Mouse (Mus musculus) limb, embryonic 10.5 days (tissue): Measurements from ENCODE around the gene Mkln1. TPM values are rescaled to one million over a fixed set of nuclear protein-coding genes. Genes with fewer than 3 reads are reported as not detected.

Source experiments
- DNase-seq: peaks from one replicate; pipeline ENCODE4 v3.0.0-alpha.2; 2017; ENCODE audit warnings: low spot score
- H3K27ac ChIP-seq: fragments of 300-500 bp; sonication (generic); 2 replicates; pipeline ENCODE4 v1.5.1; 2016; ENCODE audit warnings: mild to moderate bottlenecking
- H3K27me3 ChIP-seq: fragments of 300-500 bp; sonication (generic); 2 replicates; pipeline ENCODE4 v1.6.1; 2016; ENCODE audit warnings: low read depth, mild to moderate bottlenecking; ENCODE audit not compliant: poor library complexity, severe bottlenecking
- H3K36me3 ChIP-seq: fragments of 300-500 bp; sonication (generic); 2 replicates; pipeline ENCODE4 v1.6.1; 2016; ENCODE audit warnings: mild to moderate bottlenecking, moderate library complexity
- H3K4me1 ChIP-seq: fragments of 300-500 bp; sonication (generic); 2 replicates; pipeline ENCODE4 v1.6.1; 2016
- H3K4me3 ChIP-seq: fragments of 300-500 bp; sonication (generic); 2 replicates; pipeline ENCODE4 v1.5.1; 2016; ENCODE audit warnings: mild to moderate bottlenecking, moderate library complexity
- H3K9me3 ChIP-seq: fragments of 300-500 bp; sonication (generic); replicated peaks from 2 replicates; pipeline ENCODE4 v1.6.1; 2016; ENCODE audit warnings: mild to moderate bottlenecking
- WGBS: fragments of 180-500 bp; shearing (Covaris S2); methylation state at CpG from one replicate; pipeline ENCODE4 v1.1.7; 2016; 5-methylcytosine and 5-hydroxymethylcytosine counted together
- polyA plus RNA-seq: library from polyadenylated mRNA; unstranded; fragments of >200 nt; fragmentation: Nextera tagmentation; extraction: Ambion mirVana; gene quantifications from 2 replicates; pipeline ENCODE4 v1.2.1, GENCODE M21; 2016

The Mkln1 gene
- polyA plus RNA-seq, 1 experiment from 2014 or later = 210 TPM

- no peaks in the 10 kb centered on the region for H3K4me1 ChIP-seq
- 55% methylated on average over 1 of the region's 1 CpGs for WGBS
- no peak overlapping the region for H3K27ac ChIP-seq
- no peak overlapping the region for H3K4me3 ChIP-seq
- no peak for DNase-seq
- no peaks in the 10 kb centered on the region for H3K9me3 ChIP-seq
- no peaks in the 10 kb centered on the region for H3K27me3 ChIP-seq
- no peaks in the 10 kb centered on the region for H3K36me3 ChIP-seq
These were observed 15.8 kb downstream of the Mkln1 start for GRCm38 (mm10) chr6:31414303-31414702.

GRCm38 (mm10) chr6:31425428-31425827 lies 26.9 kb downstream of the Mkln1 start:
- Histone ChIP-seq H3K27ac (no peak overlapping the region), H3K36me3 (peaks cover 43% of the 10 kb centered on the region), H3K9me3 (no peaks in the 10 kb centered on the region), H3K27me3 (no peaks in the 10 kb centered on the region), H3K4me3 (no peak overlapping the region), H3K4me1 (no peaks in the 10 kb centered on the region)
- WGBS = 88% methylated on average over 3 of the region's 3 CpGs
- DNase-seq = no peak

GRCm38 (mm10) chr6:31437264-31437663 lies 38.7 kb downstream of the Mkln1 start:
- no peak for DNase-seq
- Histone ChIP-seq H3K27me3 (no peaks in the 10 kb centered on the region), H3K27ac (no peak overlapping the region), H3K4me1 (no peaks in the 10 kb centered on the region), H3K9me3 (no peaks in the 10 kb centered on the region), H3K36me3 (peaks cover 41% of the 10 kb centered on the region), H3K4me3 (no peak overlapping the region)
- 86% methylated on average over 2 of the region's 2 CpGs for WGBS

GRCm38 (mm10) chr6:31445258-31445657 lies 46.7 kb downstream of the Mkln1 start:
- no peak overlapping the region for H3K27ac ChIP-seq
- 91% methylated on average over 1 of the region's 1 CpGs for WGBS

GRCm38 (mm10) chr6:31453735-31454134 lies 55.2 kb downstream of the Mkln1 start:
- H3K27me3 ChIP-seq = no peaks in the 10 kb centered on the region
- DNase-seq = no peak
- no peaks in the 10 kb centered on the region for H3K4me1 ChIP-seq
- H3K27ac ChIP-seq = no peak overlapping the region
- no peaks in the 10 kb centered on the region for H3K9me3 ChIP-seq
- no peak overlapping the region for H3K4me3 ChIP-seq
- H3K36me3 ChIP-seq = peaks cover 35% of the 10 kb centered on the region

More at GRCm38 (mm10) chr6:31445258-31445657, 46.7 kb downstream of the Mkln1 start:
- no peaks in the 10 kb centered on the region for H3K4me1 ChIP-seq
- peaks cover 21% of the 10 kb centered on the region for H3K36me3 ChIP-seq
- no peaks in the 10 kb centered on the region for H3K9me3 ChIP-seq
- H3K27me3 ChIP-seq = no peaks in the 10 kb centered on the region
- H3K4me3 ChIP-seq = no peak overlapping the region
- no peak for DNase-seq

GRCm38 (mm10) chr6:31455376-31455775 lies 56.8 kb downstream of the Mkln1 start:
- Histone ChIP-seq H3K4me3 (no peak overlapping the region), H3K36me3 (peaks cover 40% of the 10 kb centered on the region), H3K27me3 (no peaks in the 10 kb centered on the region), H3K27ac (no peak overlapping the region), H3K4me1 (no peaks in the 10 kb centered on the region), H3K9me3 (no peaks in the 10 kb centered on the region)
- WGBS = 89% methylated on average over 2 of the region's 2 CpGs
- DNase-seq = no peak

GRCm38 (mm10) chr6:31456988-31457387 lies 58.5 kb downstream of the Mkln1 start:
- H3K36me3 ChIP-seq = peaks cover 48% of the 10 kb centered on the region
- DNase-seq = no peak
- H3K4me1 ChIP-seq = no peaks in the 10 kb centered on the region
- no peak overlapping the region for H3K4me3 ChIP-seq
- no peak overlapping the region for H3K27ac ChIP-seq
- H3K27me3 ChIP-seq = no peaks in the 10 kb centered on the region
- no peaks in the 10 kb centered on the region for H3K9me3 ChIP-seq
- WGBS = 98% methylated on average over 1 of the region's 1 CpGs

- Histone ChIP-seq H3K9me3 (no peaks in the 10 kb centered on the region), H3K27ac (no peak overlapping the region), H3K4me3 (no peak overlapping the region), H3K4me1 (no peaks in the 10 kb centered on the region), H3K27me3 (no peaks in the 10 kb centered on the region), H3K36me3 (peaks cover 31% of the 10 kb centered on the region)
- no peak for DNase-seq
- 96% methylated on average over 6 of the region's 6 CpGs for WGBS
These were observed 70.9 kb downstream of the Mkln1 start for GRCm38 (mm10) chr6:31469431-31469830.

- Histone ChIP-seq H3K36me3 (peaks cover 45% of the 10 kb centered on the region), H3K4me3 (no peak overlapping the region), H3K4me1 (no peaks in the 10 kb centered on the region), H3K27ac (no peak overlapping the region), H3K27me3 (no peaks in the 10 kb centered on the region), H3K9me3 (no peaks in the 10 kb centered on the region)
- WGBS = 74% methylated on average over 4 of the region's 4 CpGs
- DNase-seq = no peak
These were observed 79.7 kb downstream of the Mkln1 start for GRCm38 (mm10) chr6:31478221-31478620.

- no peak for DNase-seq
- 80% methylated on average over 4 of the region's 4 CpGs for WGBS
- H3K4me3 ChIP-seq = no peak overlapping the region
- H3K27ac ChIP-seq = no peak overlapping the region
- no peaks in the 10 kb centered on the region for H3K9me3 ChIP-seq
- H3K4me1 ChIP-seq = no peaks in the 10 kb centered on the region
- H3K36me3 ChIP-seq = peaks cover 36% of the 10 kb centered on the region
- no peaks in the 10 kb centered on the region for H3K27me3 ChIP-seq
These were observed 81.5 kb downstream of the Mkln1 start for GRCm38 (mm10) chr6:31480008-31480407.

- Histone ChIP-seq H3K9me3 (no peaks in the 10 kb centered on the region), H3K4me3 (no peak overlapping the region), H3K27me3 (no peaks in the 10 kb centered on the region), H3K27ac (no peak overlapping the region), H3K4me1 (no peaks in the 10 kb centered on the region), H3K36me3 (peaks cover 34% of the 10 kb centered on the region)
- WGBS = 91% methylated on average over 2 of the region's 2 CpGs
- no peak for DNase-seq
These were observed 88.1 kb downstream of the Mkln1 start for GRCm38 (mm10) chr6:31486601-31487000.

- 92% methylated on average over 7 of the region's 7 CpGs for WGBS
- no peaks in the 10 kb centered on the region for H3K27me3 ChIP-seq
- no peaks in the 10 kb centered on the region for H3K9me3 ChIP-seq
- DNase-seq = no peak
- peaks cover 39% of the 10 kb centered on the region for H3K36me3 ChIP-seq
- H3K4me1 ChIP-seq = no peaks in the 10 kb centered on the region
- no peak overlapping the region for H3K4me3 ChIP-seq
- no peak overlapping the region for H3K27ac ChIP-seq
These were observed 91.4 kb downstream of the Mkln1 start for GRCm38 (mm10) chr6:31489950-31490349.

GRCm38 (mm10) chr6:31495122-31495731 lies 96.7 kb downstream of the Mkln1 start:
- H3K4me3 ChIP-seq = no peak overlapping the region
- H3K27me3 ChIP-seq = no peaks in the 10 kb centered on the region
- no peaks in the 10 kb centered on the region for H3K9me3 ChIP-seq
- H3K4me1 ChIP-seq = no peaks in the 10 kb centered on the region
- no peak for DNase-seq
- H3K27ac ChIP-seq = no peak overlapping the region
- H3K36me3 ChIP-seq = peaks cover 52% of the 10 kb centered on the region
- 90% methylated on average over 2 of the region's 2 CpGs for WGBS

GRCm38 (mm10) chr6:31496227-31496626 lies 97.7 kb downstream of the Mkln1 start:
- Histone ChIP-seq H3K4me1 (no peaks in the 10 kb centered on the region), H3K27ac (no peak overlapping the region), H3K9me3 (no peaks in the 10 kb centered on the region), H3K27me3 (no peaks in the 10 kb centered on the region), H3K36me3 (peaks cover 51% of the 10 kb centered on the region), H3K4me3 (no peak overlapping the region)
- DNase-seq = no peak
- 92% methylated on average over 2 of the region's 2 CpGs for WGBS
